Mouse (Mus musculus) heart, adult 8-10 months (tissue): Measurements from ENCODE around the gene Cryz. TPM values are rescaled to one million over a fixed set of nuclear protein-coding genes. Genes with fewer than 3 reads are reported as not detected.
A peak's percentile ranks its signal among the peaks of the same experiment; 100 is the strongest.
"Not testable (repeated sequence)": the region's sequence is repeated elsewhere in the genome, so short reads cannot be mapped to it uniquely, and the experiment has no call there.

Source experiments
- DNase-seq: peaks from one replicate; pipeline ENCODE4 v3.0.0; 2022; ENCODE audit warnings: low spot score
- total RNA-seq, 4 experiments: library from RNA; stranded (reverse); gene quantifications; 2 replicates each; pipeline ENCODE4 v1.2.4; 2022

Gene Cryz
- total RNA-seq, 4 experiments from 2014 or later = 14.7 to 20.0 (median 16.6) TPM

DNA sequence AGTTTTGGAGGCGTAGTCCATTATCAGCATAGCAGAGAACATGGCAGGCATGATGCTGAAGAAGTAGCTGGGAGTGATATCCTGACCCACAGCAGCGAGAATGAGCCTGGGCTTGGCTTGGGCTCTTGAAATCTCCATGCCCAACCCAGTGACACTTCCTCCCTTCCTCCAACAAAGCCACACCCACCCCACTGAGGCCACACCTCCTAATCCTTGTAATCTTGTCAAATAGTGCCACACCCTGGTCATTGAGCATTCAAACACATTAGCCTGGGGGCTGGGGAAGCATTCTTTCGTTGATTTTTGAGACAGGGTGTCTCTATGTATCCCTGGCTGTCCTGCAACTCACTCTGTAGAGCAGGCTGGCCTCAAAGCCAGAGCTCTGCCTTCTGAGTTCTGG, 15.4 kb downstream of the Cryz start:
- DNase-seq = no peak

DNA sequence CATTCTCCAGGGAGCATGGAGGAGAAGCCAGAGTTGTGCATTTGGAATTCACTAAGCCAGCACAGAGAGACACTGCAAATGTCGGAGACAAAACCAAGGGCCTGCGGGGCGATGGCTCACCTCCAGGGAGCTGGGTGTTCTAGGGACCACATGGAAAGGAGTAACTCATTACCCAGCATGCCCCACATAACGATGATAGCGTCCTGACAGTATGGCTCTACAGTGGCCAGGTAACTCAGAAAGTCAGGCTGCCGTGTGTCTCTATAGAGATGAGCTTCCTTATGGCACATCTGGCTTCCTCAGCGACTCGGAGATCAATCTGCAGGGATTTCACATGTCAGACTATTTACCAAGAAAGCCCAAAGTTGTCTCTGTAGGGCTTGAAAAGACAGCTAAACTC, 18.3 kb downstream of the Cryz start:
- DNase-seq = no peak

- no peak for DNase-seq
Measured at GRCm38 (mm10) chr3:154615304-154615703, 18.8 kb downstream of the Cryz start.

- DNase-seq = no peak
Measured at GRCm38 (mm10) chr3:154616106-154616505, 19.6 kb downstream of the Cryz start.

DNA sequence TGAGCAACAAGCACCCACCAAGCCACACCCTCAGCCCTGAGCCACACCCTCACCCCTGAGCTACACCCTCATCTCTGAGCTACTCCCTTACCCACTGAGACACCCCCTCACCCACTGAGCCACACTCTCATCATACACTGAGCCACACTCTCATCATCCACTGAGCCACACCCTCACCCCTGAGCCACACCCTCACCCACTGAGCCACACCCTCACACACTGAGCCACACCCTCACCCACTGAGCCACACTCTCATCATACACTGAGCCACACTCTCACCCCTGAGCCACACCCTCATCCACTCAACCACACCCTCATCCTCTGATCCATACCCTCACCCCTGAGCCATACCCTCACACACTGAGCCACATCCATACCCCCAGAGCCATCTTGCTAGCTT, 31.8 kb downstream of the Cryz start:
- DNase-seq = no peak

- not testable (repeated sequence) for DNase-seq
Measured at GRCm38 (mm10) chr3:154631281-154631680, 34.8 kb downstream of the Cryz start.

GRCm38 (mm10) chr3:154633091-154633490, 36.6 kb downstream of the Cryz start:
- no peak for DNase-seq

DNA sequence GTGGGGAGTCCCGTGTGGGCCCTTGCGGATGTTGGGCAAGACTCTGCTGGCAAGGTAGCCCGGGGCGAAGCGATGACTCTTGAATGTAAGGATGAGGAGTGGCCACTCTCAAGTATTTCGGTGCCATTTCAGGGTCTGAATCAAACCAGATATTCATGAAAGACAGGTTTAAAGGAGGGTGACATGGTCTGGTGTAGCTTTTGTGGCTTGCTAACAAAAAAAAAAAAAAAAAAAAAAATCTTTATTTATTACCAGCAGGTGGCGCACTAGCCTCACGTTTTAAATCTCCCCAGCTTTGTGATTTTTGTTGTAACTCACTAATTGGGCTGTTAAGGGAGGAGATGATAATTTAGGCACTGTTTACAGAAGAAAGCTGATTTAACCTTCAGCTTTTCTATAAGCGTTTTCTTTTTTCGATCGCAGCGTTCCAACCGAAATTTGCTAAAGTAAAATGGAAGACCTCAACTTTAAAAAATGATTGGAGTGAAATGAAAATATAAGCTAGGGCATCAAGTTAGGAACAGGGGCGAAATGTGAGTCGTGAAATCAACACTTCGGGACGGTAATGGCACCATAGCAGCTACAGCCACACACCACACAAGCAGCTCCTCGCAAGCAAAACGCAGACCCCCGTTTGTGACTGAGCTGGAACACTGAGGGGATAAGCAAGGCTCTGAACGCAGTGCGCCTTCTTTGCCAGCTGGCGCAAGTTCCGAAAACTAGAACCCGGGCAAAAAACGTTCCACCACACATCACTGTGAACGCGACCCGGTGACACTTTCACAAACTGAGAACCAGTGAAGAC, 50.3 kb downstream of the Cryz start:
- no peak for DNase-seq

DNA sequence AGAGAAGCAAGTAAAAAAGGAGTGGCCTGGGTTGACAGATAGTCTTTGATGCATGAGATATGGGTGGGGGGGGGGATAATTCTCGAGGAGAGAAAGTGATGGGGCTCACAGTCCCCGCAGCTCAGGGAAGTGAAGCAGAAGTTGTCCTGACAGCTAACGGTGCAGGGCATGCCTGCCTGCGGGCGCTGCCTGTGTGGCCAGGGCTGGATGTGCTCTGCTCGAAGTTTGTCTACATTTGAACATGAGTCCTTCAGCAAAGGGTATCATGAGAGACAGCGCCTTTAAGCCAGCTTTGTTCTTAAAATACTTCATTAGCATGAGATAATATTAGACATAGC, 50.9 kb downstream of the Cryz start:
- no peak for DNase-seq

DNA sequence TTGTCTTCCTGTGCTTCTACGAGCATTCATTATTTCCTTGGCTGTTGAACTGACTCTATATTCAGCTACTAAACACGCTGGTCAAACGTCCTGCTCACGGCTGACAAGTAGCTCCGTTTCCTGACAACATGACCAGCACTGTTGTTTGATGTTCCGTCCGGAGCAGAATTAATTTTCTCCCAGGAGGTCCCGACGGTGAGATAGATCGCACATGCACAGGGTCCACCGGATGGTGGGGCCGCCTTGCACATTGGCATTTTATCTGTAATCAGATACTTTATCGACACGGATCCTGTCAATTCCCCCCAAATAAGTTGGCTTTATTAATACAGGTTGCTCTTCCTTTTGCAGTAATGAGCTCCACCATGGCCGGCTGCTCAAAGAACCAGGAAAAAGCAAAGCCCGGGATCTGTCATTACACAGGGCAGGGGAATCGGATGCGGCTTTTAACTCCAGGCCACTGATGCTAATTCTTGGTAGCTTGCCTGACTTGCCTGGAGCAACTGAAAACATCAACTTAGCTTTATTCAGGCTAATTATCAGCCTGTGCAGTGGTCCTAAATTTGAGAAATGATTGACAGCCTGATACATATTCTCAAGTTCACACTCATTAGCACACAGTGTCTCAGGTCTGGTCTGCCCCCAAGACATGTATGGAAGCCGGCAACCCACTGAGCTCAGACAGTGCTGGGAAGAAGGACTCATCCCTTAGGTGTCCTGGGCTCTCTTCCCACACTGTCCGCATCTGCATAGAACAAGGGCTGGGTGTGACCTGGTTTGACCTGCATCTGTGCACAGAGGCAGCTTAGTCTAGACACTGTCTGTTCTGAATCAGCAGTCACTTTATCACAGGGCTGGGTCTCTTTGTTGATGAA, 53.1 kb downstream of the Cryz start:
- DNase-seq = no peak

DNA sequence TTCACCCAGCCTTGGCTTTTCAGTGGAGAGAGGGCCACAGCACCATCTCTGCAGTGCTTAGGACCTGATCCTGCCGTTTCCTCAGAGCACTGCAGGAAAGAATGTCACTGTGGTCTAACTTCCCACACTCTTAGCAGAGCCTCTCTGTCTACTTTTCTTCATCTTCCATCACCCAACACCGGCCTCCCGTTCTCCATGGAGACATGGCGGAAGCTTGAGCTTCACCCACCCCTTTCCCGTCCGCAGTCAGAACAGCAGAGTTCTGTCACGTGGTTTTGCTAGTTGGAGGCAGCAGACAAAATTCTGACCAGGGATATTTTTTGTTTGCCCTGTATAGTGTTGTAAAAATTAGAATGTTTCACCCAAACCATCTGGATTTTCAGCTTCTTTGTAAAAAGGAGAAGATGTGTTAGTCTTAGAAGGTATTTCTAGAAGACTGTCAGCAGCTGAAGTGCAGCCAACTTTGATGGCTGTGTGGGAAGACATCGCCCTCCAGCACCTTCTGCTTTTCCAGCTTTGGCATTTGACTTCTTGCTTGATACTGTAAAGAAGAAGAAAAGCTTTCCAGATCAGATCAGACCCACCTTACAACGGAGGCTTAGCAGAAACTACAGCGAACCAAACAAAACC, 54.8 kb downstream of the Cryz start:
- DNase-seq = no peak

- DNase-seq = peak; percentile 9
Measured at GRCm38 (mm10) chr3:154652581-154653420, 56.3 kb downstream of the Cryz start.

- DNase-seq = no peak
Measured at GRCm38 (mm10) chr3:154653454-154653853, 56.9 kb downstream of the Cryz start.

DNA sequence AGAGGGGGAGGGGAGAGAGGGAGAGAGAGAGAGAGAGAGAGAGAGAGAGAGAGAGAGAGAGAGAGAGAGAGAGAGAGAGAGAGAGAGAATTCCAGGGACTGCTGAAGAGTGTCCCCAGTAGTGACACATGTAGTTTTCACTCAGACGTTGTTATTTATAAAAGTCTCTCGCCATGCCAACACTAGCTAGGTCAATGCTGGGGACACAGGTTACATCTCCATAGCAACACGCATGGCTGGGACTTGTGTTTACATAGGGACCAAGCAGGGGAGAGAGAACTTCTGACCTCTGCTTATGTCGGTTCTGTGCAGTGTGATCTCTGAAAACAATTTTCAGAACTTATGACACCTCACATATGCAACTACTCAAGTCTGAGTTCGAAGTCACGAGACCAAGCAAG, 57.8 kb downstream of the Cryz start:
- DNase-seq = no peak

DNA sequence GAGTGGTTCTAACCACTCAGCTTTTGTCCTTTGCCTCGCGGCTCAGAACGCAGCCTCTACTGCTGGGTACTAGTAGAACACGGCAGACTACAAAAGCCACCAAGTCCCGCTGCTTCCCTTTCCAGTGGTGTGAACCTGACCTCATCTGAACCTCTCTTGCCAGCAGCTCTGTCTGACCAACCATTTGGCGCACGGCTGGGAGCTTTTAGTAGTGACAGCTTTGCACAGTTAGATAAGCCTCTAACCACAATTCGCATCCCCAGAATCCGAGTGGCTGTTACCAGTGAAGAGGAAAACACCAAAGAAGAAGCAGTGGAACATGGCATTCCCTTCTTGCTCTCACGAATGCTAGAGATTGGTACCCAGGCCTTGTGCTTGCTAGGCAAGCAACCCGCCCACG, 58.4 kb downstream of the Cryz start:
- peak; percentile 22 for DNase-seq

DNA sequence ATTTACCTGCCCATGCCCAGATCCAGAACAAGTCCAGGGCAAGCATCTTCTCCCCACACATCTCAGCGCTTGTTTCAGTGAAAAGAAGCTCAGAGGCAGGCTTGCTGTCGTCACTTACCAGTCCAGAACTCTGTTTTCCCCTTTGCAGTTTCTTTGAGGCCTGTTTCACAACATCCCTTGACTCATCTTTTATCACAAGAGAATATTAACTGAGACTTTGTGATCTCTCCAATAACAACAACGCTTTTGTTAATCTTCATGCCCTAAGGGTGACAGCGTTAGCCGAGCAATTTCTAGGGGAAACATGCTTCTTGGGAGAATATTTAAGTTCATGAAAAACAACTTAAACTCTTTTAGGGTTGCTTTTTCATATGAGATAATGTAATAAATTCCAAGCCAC, 59.2 kb downstream of the Cryz start:
- no peak for DNase-seq

GRCm38 (mm10) chr3:154663545-154663944, 67.0 kb downstream of the Cryz start, which contains the start of gene Erich3:
TSS of gene Erich3 (plus strand) at chr3:154663859.
- DNase-seq = no peak

DNA sequence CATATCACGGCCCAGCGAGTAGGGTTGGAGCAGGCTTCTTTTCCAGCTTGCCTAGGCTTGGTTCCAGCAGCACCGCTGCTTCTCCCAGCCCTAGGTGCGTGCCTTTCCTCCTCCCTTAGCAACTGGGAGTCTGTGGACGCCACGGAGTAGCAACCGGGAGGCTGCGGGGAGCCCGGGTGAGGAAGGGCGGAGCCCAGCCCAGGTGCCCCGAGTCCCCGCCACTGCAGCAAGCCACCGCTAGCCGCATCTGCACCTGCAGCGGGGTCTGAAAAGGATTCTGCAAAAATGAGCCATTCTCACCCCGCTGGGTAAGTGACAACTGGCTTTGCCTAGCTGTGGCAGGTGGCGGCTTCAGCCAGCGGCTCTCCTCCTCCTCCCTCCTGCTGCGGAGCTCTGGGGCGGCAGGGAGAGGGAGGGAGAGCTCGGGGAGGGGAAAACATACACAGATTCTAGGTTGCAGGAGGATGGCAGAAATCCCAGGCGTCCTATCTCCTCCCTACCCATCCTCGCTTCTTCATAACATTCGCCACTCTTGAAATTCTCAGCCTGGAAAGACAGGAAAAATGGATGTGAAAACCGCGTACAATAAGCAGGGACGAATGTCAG, 67.6 kb downstream of the Cryz start:
- DNase-seq = no peak

- DNase-seq = no peak
Measured at GRCm38 (mm10) chr3:154664636-154665035, 68.1 kb downstream of the Cryz start.

GRCm38 (mm10) chr3:154668485-154668884, 72.0 kb downstream of the Cryz start:
- DNase-seq = no peak

DNA sequence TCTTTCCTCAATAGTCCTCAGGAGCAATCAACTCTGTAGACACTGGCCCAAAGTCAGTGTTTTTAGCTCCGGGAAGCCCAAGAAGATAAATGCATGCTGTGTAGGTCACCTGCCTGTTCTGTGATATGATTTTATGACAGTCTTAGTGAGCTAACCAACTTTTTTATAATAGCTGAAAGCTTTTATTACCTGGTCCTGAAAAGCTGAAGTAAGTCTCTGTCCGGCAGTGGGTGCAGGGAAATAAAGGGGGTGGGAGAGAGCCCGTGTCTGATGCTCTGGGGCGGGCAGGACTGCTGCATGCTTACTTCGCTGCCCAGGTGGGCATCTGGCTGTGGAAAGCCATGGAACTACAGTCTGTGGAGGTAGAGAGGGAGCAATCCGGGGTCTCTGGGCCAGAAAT, 74.1 kb downstream of the Cryz start:
- no peak for DNase-seq
